Mouse (Mus musculus): ENCODE measurements around the gene Chst11. TPM values are rescaled to one million over a fixed set of nuclear protein-coding genes. Genes with fewer than 3 reads are reported as not detected.

The Chst11 gene
- polyA plus RNA-seq, 1 experiment from 2014 or later = 1.2 TPM

DNA sequence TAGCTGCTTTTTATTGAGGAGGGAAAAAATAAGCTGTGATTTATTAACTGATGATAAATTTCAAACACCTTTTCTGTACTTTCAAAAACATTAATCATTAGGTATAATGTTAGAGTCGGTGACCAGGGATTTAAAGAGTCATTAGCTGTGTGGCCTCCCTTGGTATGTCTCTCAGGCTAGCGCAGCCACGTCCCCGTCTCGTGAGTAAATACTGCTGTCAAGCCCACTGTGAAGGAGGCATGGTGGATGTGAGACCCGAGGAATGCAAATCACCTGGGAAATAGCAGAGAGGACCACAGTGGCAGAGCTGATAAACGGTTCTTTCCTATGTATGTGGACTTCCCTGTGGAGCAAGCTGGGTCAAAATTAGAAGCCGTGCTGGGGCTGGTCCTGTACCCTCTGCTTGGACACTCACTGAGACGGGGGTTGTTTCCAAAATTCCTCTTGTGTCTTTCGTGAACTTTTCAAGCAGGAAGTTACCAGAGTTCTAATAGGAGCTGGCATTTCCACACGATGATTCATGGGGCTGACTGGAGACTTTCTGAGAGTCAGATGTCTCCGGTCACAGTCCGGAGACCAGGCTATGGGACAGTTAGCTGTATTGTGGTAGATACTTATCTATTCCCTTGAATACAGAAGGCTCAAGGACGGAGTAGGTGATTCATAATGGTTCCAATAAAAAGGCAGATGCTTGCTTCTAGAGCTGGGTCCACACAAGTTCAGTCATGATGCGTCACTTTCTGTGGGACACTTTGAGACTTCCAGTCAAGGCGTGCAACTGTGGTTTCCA, 166.8 kb downstream of the Chst11 start:
- Histone ChIP-seq H3K4me2 (ENCODE audit: low read depth, low read length) (no peak overlapping the region), H3K4me3 (ENCODE audit: low read length) (no peak overlapping the region), H3K27ac (ENCODE audit: low read length) (no peak overlapping the region), H3K27me3 (ENCODE audit: control insufficient read depth, insufficient read depth, low read depth, low read length) (no peaks in the 10 kb centered on the region), H3K36me3 (ENCODE audit: control insufficient read depth, insufficient read depth, low read length) (no peaks in the 10 kb centered on the region), H3K9ac (ENCODE audit: low read length) (no peak overlapping the region), H3K4me1 (replicated peaks; ENCODE audit: control insufficient read depth, insufficient read depth, low read length) (peaks cover 14% of the 10 kb centered on the region), H3K9me3 (ENCODE audit: control insufficient read depth, low read length) (no peaks in the 10 kb centered on the region)
- 25% methylated on average over 16 of the region's 16 CpGs for WGBS
- ATAC-seq (ENCODE audit: low read depth) = no peak

DNA sequence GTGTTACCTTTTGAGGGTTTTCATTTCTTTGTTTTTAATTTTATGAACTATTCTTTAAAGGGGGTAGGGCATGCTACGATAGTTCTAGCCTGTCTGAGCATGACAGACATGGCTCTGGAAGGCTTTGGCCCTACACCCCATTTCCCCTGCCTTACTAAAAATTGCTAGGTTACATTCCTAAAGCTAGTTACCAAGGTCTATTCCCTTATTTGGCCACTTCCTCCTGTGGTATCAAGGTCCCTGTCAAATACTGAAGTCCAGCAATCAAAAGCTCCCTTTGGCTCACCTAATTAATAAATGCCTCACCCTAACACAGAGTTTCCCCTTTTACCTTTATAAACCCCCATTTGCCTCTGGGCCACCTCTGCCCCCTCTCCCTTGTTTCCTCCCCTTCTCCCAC, 167.4 kb downstream of the Chst11 start:
- no peak overlapping the region for H3K9ac ChIP-seq (ENCODE audit: low read length)
- H3K36me3 ChIP-seq (ENCODE audit: control insufficient read depth, insufficient read depth, low read length) = no peaks in the 10 kb centered on the region
- no peaks in the 10 kb centered on the region for H3K9me3 ChIP-seq (ENCODE audit: control insufficient read depth, low read length)
- peaks cover 14% of the 10 kb centered on the region for H3K4me1 ChIP-seq (replicated peaks; ENCODE audit: control insufficient read depth, insufficient read depth, low read length)
- H3K4me2 ChIP-seq (ENCODE audit: low read depth, low read length) = no peak overlapping the region
- no peak for ATAC-seq (ENCODE audit: low read depth)
- 85% methylated on average over 1 of the region's 1 CpGs for WGBS
- no peak overlapping the region for H3K4me3 ChIP-seq (ENCODE audit: low read length)
- H3K27me3 ChIP-seq (ENCODE audit: control insufficient read depth, insufficient read depth, low read depth, low read length) = no peaks in the 10 kb centered on the region
- H3K27ac ChIP-seq (ENCODE audit: low read length) = no peak overlapping the region

DNA sequence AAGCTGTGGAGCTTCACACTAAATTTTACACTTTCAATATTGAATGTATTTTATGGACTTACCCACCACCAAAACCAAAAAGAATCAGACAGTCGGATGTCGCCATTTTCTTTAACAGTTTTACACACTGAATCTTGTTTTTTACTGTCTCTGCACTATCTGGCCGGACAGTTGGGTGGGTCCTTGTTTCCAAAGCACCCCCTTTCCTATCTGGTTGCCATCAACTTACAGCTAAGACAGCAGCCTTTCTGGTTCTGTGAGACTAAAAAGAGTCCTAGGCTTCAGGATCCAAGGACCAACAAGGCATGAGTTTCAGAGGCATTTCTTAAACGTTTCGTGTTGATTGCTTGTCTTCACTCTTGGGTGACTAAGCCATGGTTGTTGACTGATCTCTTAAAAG, 168.1 kb downstream of the Chst11 start:
- Histone ChIP-seq H3K27ac (ENCODE audit: low read length) (no peak overlapping the region), H3K4me3 (ENCODE audit: low read length) (no peak overlapping the region), H3K9me3 (ENCODE audit: control insufficient read depth, low read length) (no peaks in the 10 kb centered on the region), H3K36me3 (ENCODE audit: control insufficient read depth, insufficient read depth, low read length) (no peaks in the 10 kb centered on the region), H3K9ac (ENCODE audit: low read length) (no peak overlapping the region), H3K4me2 (ENCODE audit: low read depth, low read length) (no peak overlapping the region), H3K4me1 (replicated peaks; ENCODE audit: control insufficient read depth, insufficient read depth, low read length) (peaks cover 14% of the 10 kb centered on the region), H3K27me3 (ENCODE audit: control insufficient read depth, insufficient read depth, low read depth, low read length) (no peaks in the 10 kb centered on the region)
- WGBS = 89% methylated on average over 5 of the region's 5 CpGs
- ATAC-seq (ENCODE audit: low read depth) = no peak

DNA sequence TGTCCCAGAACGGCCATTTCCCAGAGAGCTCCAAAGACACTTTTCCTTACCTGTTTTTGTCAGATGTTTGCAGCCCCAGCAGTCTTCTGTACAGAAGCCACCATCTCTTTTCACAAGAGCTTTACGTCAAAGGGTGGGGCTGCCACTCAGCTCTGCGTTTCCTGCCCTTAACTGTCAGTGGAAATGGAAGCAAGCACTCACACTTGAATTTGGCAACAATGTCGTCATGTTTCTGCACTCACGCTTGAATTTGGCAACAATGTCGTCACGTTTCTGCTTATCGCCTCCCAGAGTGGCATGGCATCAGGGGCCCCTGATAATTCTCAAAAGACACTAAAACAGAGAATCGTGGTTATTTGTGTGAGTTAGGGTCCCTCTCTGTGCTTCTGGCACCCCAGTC, 168.6 kb downstream of the Chst11 start:
- ATAC-seq (ENCODE audit: low read depth) = no peak

DNA sequence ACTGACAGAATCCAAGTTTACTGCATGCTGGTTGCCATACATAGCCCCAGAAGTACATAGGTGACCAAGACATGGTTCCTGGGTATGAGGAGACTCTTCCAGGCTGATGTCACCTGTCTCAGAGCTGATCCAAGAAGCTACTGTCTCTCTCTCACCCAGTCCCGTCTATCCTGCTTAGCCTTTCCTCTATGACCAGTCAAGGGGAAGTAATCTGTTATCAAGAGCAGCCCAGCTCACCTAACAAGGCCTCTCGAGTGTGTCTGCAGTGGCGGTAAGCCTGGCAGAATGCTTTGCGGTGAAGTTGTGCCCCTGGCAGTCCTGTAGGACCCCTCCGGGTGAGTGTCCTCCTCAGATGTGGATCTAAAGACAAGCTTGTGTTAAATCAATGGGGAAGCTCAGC, 172.0 kb downstream of the Chst11 start:
- H3K9me3 ChIP-seq (ENCODE audit: control insufficient read depth, low read length) = no peaks in the 10 kb centered on the region
- H3K9ac ChIP-seq (ENCODE audit: low read length) = no peak overlapping the region
- peaks cover 8% of the 10 kb centered on the region for H3K4me1 ChIP-seq (replicated peaks; ENCODE audit: control insufficient read depth, insufficient read depth, low read length)
- ATAC-seq (ENCODE audit: low read depth) = no peak
- H3K27ac ChIP-seq (ENCODE audit: low read length) = no peak overlapping the region
- no peak overlapping the region for H3K4me2 ChIP-seq (ENCODE audit: low read depth, low read length)
- 55% methylated on average over 5 of the region's 5 CpGs for WGBS
- H3K36me3 ChIP-seq (ENCODE audit: control insufficient read depth, insufficient read depth, low read length) = no peaks in the 10 kb centered on the region
- H3K27me3 ChIP-seq (ENCODE audit: control insufficient read depth, insufficient read depth, low read depth, low read length) = no peaks in the 10 kb centered on the region
- no peak overlapping the region for H3K4me3 ChIP-seq (ENCODE audit: low read length)

More for the DNA sequence above, 168.6 kb downstream of the Chst11 start:
- Histone ChIP-seq H3K4me1 (replicated peaks; ENCODE audit: control insufficient read depth, insufficient read depth, low read length) (peaks cover 14% of the 10 kb centered on the region), H3K36me3 (ENCODE audit: control insufficient read depth, insufficient read depth, low read length) (no peaks in the 10 kb centered on the region), H3K4me3 (ENCODE audit: low read length) (no peak overlapping the region), H3K27me3 (ENCODE audit: control insufficient read depth, insufficient read depth, low read depth, low read length) (no peaks in the 10 kb centered on the region), H3K27ac (ENCODE audit: low read length) (no peak overlapping the region), H3K9ac (ENCODE audit: low read length) (no peak overlapping the region), H3K9me3 (ENCODE audit: control insufficient read depth, low read length) (no peaks in the 10 kb centered on the region), H3K4me2 (ENCODE audit: low read depth, low read length) (no peak overlapping the region)
- WGBS = 61% methylated on average over 9 of the region's 9 CpGs

DNA sequence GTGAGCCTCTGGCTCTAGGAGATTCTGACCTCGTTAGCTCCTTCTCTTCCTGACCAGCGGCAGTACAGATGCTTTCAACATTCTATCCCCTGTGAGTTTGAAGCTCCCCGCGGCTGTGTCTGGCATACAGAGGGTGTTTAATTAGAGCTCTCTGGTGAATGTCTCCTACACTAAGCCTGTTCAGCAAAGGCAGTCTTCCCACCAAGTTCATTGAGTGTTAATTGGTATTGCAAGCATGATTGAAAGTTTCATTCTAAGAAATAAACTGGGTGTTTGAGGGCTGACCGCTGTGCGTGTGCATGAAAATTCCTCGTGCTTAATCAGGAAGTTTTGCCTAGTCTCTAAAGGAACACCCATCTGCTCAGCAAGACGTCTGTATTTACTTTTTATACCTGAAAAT, 173.0 kb downstream of the Chst11 start:
- WGBS = 72% methylated on average over 8 of the region's 8 CpGs
- ATAC-seq (ENCODE audit: low read depth) = no peak
- H3K27me3 ChIP-seq (ENCODE audit: control insufficient read depth, insufficient read depth, low read depth, low read length) = no peaks in the 10 kb centered on the region
- peaks cover 8% of the 10 kb centered on the region; the same call in 1 of the 2 replicates for H3K4me1 ChIP-seq (replicated peaks; ENCODE audit: control insufficient read depth, insufficient read depth, low read length)
- no peaks in the 10 kb centered on the region for H3K9me3 ChIP-seq (ENCODE audit: control insufficient read depth, low read length)
- H3K4me3 ChIP-seq (ENCODE audit: low read length) = no peak overlapping the region
- H3K36me3 ChIP-seq (ENCODE audit: control insufficient read depth, insufficient read depth, low read length) = no peaks in the 10 kb centered on the region
- H3K4me2 ChIP-seq (ENCODE audit: low read depth, low read length) = no peak overlapping the region
- H3K9ac ChIP-seq (ENCODE audit: low read length) = no peak overlapping the region
- no peak overlapping the region for H3K27ac ChIP-seq (ENCODE audit: low read length)

DNA sequence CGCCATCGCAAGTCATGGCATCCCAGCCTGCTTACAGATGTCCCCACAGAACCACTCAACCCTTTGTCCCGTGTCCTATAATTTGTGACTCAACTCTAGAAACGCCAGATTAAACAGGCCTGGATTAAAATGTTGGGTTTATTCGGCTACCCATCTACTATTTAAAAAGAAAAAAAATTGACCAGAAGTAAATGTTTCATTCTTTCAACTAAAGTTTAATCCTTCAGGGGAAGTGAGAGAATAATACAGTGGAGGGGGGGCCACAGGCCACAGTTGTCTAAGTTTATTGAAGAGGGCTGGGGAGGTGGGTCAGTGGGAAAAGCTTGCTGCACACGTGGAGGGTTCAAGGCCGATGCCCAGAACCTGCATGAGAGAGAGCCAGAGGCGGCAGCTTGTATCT, 173.9 kb downstream of the Chst11 start:
- H3K4me2 ChIP-seq (ENCODE audit: low read depth, low read length) = no peak overlapping the region
- WGBS = 87% methylated on average over 8 of the region's 8 CpGs
- H3K27ac ChIP-seq (ENCODE audit: low read length) = no peak overlapping the region
- peaks cover 8% of the 10 kb centered on the region; the same call in 1 of the 2 replicates for H3K4me1 ChIP-seq (replicated peaks; ENCODE audit: control insufficient read depth, insufficient read depth, low read length)
- H3K27me3 ChIP-seq (ENCODE audit: control insufficient read depth, insufficient read depth, low read depth, low read length) = no peaks in the 10 kb centered on the region
- ATAC-seq (ENCODE audit: low read depth) = no peak
- no peaks in the 10 kb centered on the region for H3K9me3 ChIP-seq (ENCODE audit: control insufficient read depth, low read length)
- H3K9ac ChIP-seq (ENCODE audit: low read length) = no peak overlapping the region
- H3K4me3 ChIP-seq (ENCODE audit: low read length) = no peak overlapping the region
- H3K36me3 ChIP-seq (ENCODE audit: control insufficient read depth, insufficient read depth, low read length) = no peaks in the 10 kb centered on the region

DNA sequence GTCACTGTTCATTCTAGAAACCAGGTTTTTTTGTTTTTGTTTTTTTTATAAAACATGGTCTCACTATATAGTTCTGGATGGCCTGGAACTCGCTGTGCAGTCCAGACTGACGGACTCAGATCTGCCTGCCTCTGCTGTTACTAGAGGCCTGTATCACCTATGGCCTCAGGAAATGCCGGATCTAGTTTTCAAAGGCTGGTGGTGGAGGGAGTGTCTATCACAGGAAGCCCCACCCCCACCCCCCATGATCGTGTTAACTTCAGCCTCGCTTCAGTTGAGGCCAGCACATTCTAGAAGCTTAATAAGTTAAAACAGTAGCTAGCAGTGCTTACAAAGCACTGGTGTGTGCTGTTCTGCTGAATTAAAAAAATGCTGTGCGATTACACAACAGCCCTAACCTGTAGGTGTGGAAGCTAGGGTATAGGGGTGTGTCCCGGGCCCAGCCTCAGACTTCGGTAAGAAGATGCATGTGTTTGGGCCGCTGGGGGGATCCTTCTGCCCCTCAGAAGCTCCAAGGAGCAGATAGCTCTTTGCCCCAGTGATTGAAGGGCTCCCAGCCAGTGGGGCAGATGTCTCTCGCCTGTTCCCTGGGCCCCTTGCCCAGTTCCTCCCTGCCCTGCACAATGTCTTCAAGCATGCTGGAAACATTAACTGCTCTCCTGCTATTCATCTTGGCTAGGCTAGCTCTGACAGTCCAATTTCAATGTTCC, 176.5 kb downstream of the Chst11 start:
- peak; percentile 75 for ATAC-seq (ENCODE audit: low read depth)
- 40% methylated on average over 10 of the region's 10 CpGs for WGBS
- Histone ChIP-seq H3K36me3 (ENCODE audit: control insufficient read depth, insufficient read depth, low read length) (no peaks in the 10 kb centered on the region), H3K9me3 (ENCODE audit: control insufficient read depth, low read length) (no peaks in the 10 kb centered on the region), H3K9ac (ENCODE audit: low read length) (no peak overlapping the region), H3K27ac (ENCODE audit: low read length) (0 out of 2 replicates have a peak overlapping the region, but pooled peaks have one; percentile 8), H3K27me3 (ENCODE audit: control insufficient read depth, insufficient read depth, low read depth, low read length) (no peaks in the 10 kb centered on the region), H3K4me3 (ENCODE audit: low read length) (no peak overlapping the region), H3K4me1 (replicated peaks; ENCODE audit: control insufficient read depth, insufficient read depth, low read length) (peaks cover 8% of the 10 kb centered on the region; the same call in 1 of the 2 replicates), H3K4me2 (ENCODE audit: low read depth, low read length) (no peak overlapping the region)

DNA sequence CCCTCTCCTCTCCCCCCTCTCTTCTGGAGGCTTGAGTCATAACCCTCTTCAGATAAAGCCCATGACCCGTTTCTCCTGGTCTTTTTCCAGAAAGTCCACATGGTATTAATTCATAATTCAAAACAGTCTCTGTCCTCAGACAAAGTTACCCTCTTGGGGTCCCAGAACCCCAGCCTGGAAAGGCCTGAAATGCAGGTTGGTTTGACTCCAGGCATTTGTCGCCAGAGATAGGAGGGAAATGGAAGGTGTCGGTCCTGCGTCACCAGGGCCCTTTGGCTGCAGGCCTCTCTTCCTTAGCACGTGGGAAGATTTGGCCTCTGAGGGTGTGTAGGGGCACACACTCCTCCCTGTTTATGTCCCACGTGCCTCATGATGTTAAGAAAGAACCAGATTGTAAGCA, 178.6 kb downstream of the Chst11 start:
- Histone ChIP-seq H3K4me3 (ENCODE audit: low read length) (no peak overlapping the region), H3K4me1 (replicated peaks; ENCODE audit: control insufficient read depth, insufficient read depth, low read length) (peaks cover 17% of the 10 kb centered on the region), H3K36me3 (ENCODE audit: control insufficient read depth, insufficient read depth, low read length) (no peaks in the 10 kb centered on the region), H3K27ac (ENCODE audit: low read length) (no peak overlapping the region), H3K4me2 (ENCODE audit: low read depth, low read length) (no peak overlapping the region), H3K9me3 (ENCODE audit: control insufficient read depth, low read length) (no peaks in the 10 kb centered on the region), H3K9ac (ENCODE audit: low read length) (no peak overlapping the region), H3K27me3 (ENCODE audit: control insufficient read depth, insufficient read depth, low read depth, low read length) (no peaks in the 10 kb centered on the region)
- ATAC-seq (ENCODE audit: low read depth) = no peak
- WGBS = 44% methylated on average over 6 of the region's 6 CpGs
